Mouse (Mus musculus): Measurements from ENCODE around the gene Nubpl. TPM values are rescaled to one million over a fixed set of nuclear protein-coding genes. Genes with fewer than 3 reads are reported as not detected.

Gene Nubpl
- polyA plus RNA-seq, 1 experiment: 3.2 TPM

- Histone ChIP-seq H3K27ac (ENCODE audit: insufficient read depth, low read length) (no peak overlapping the region), H3K4me1 (ENCODE audit: control insufficient read depth, insufficient read depth, low read length) (no peaks in the 10 kb centered on the region; the same call in 1 of the 2 replicates), H3K4me3 (ENCODE audit: insufficient read depth, low read length) (no peak overlapping the region)
- TF ChIP-seq POLR2A (IDR thresholded peaks at IDR 0.05; ENCODE audit: extremely low read depth, insufficient read depth, low read length) (no peak), CTCF (IDR thresholded peaks at IDR 0.05; ENCODE audit: extremely low read depth, insufficient read depth, low read length) (no peak)
These were observed 252.7 kb downstream of the Nubpl start for GRCm38 (mm10) chr12:52350276-52350675.

- Histone ChIP-seq H3K4me1 (ENCODE audit: control insufficient read depth, insufficient read depth, low read length) (no peaks in the 10 kb centered on the region), H3K27ac (ENCODE audit: insufficient read depth, low read length) (0 out of 2 replicates have a peak overlapping the region, but pooled peaks have one; percentile 62), H3K4me3 (ENCODE audit: insufficient read depth, low read length) (no peak overlapping the region)
- TF ChIP-seq CTCF (IDR thresholded peaks at IDR 0.05; ENCODE audit: extremely low read depth, insufficient read depth, low read length) (no peak), POLR2A (IDR thresholded peaks at IDR 0.05; ENCODE audit: extremely low read depth, insufficient read depth, low read length) (no peak)
These were observed 261.9 kb downstream of the Nubpl start for GRCm38 (mm10) chr12:52359484-52359883.

- Histone ChIP-seq H3K27ac (ENCODE audit: insufficient read depth, low read length) (no peak overlapping the region), H3K4me1 (ENCODE audit: control insufficient read depth, insufficient read depth, low read length) (no peaks in the 10 kb centered on the region), H3K4me3 (ENCODE audit: insufficient read depth, low read length) (no peak overlapping the region)
- TF ChIP-seq CTCF (IDR thresholded peaks at IDR 0.05; ENCODE audit: extremely low read depth, insufficient read depth, low read length) (no peak), POLR2A (IDR thresholded peaks at IDR 0.05; ENCODE audit: extremely low read depth, insufficient read depth, low read length) (no peak)
These were observed 262.6 kb downstream of the Nubpl start for GRCm38 (mm10) chr12:52360136-52360535.

GRCm38 (mm10) chr12:52361198-52361597, 263.7 kb downstream of the Nubpl start:
- Histone ChIP-seq H3K27ac (ENCODE audit: insufficient read depth, low read length) (peak overlapping the region; percentile 84), H3K4me1 (ENCODE audit: control insufficient read depth, insufficient read depth, low read length) (no peaks in the 10 kb centered on the region), H3K4me3 (ENCODE audit: insufficient read depth, low read length) (no peak overlapping the region)
- TF ChIP-seq CTCF (IDR thresholded peaks at IDR 0.05; ENCODE audit: extremely low read depth, insufficient read depth, low read length): no peak
- TF ChIP-seq POLR2A (IDR thresholded peaks at IDR 0.05; ENCODE audit: extremely low read depth, insufficient read depth, low read length): no peak

Other genes starting within 250 kb of the Nubpl start
- 6.3 and 8.2 TPM in 2 replicates for gene Heatr5a, start 126.4 kb upstream of the Nubpl start, polyA plus RNA-seq (2012; rRNA removed)
- 11.7 and 12.4 TPM in 2 replicates for gene Dtd2, start 91.2 kb upstream of the Nubpl start, polyA plus RNA-seq (2012; rRNA removed)
- gene Gpr33, start 69.7 kb upstream of the Nubpl start, polyA plus RNA-seq (2012; rRNA removed): not detected in 2 replicates